Mouse (Mus musculus) macrophage (primary cell): ENCODE data around the gene Tspan9. TPM values are rescaled to one million over a fixed set of nuclear protein-coding genes. Genes with fewer than 3 reads are reported as not detected.

Source experiments
- H3K27ac ChIP-seq: fragments of 350-480 bp; formaldehyde crosslinking; 2 replicates; pipeline ENCODE4 v1.9.0; 2021
- H3K36me3 ChIP-seq: fragments of 350-480 bp; formaldehyde crosslinking; 2 replicates; pipeline ENCODE4 v1.9.0; 2021; ENCODE audit errors: inconsistent target
- H3K4me3 ChIP-seq: fragments of 350-480 bp; formaldehyde crosslinking; 2 replicates; pipeline ENCODE4 v1.9.0; 2021; ENCODE audit errors: inconsistent target
- H3K79me2 ChIP-seq: fragments of 350-480 bp; formaldehyde crosslinking; 2 replicates; pipeline ENCODE4 v1.9.0; 2021; ENCODE audit errors: inconsistent target
- WGBS: methylation state at CpG from one replicate; pipeline ENCODE4 v1.1.7; 2026; ENCODE audit warnings: inconsistent platforms; ENCODE audit not compliant: missing documents; 5-methylcytosine and 5-hydroxymethylcytosine counted together
- polyA plus RNA-seq: library from polyadenylated mRNA; stranded (reverse); fragments of 250-400 nt; gene quantifications from 3 replicates; pipeline ENCODE4 v1.2.4, GENCODE M21; 2018; ENCODE audit warnings: inconsistent platforms

Gene Tspan9
- polyA plus RNA-seq, 1 experiment from 2014 or later, result 0.36 TPM

GRCm38 (mm10) chr6:128142369-128143278, 770 bp downstream of the Tspan9 start:
- 24% methylated on average over 20 of the region's 20 CpGs for whole genome bisulfite sequencing
- no peaks in the 10 kb centered on the region for H3K79me2 ChIP-seq
- H3K27ac ChIP-seq, result no peak overlapping the region
- no peak overlapping the region for H3K4me3 ChIP-seq
- H3K36me3 ChIP-seq, result no peaks in the 10 kb centered on the region

GRCm38 (mm10) chr6:128140724-128141123, 2.7 kb downstream of the Tspan9 start:
- H3K36me3 ChIP-seq, result no peaks in the 10 kb centered on the region
- H3K4me3 ChIP-seq, result no peak overlapping the region
- 91% methylated on average over 6 of the region's 6 CpGs for WGBS
- H3K79me2 ChIP-seq, result no peaks in the 10 kb centered on the region
- no peak overlapping the region for H3K27ac ChIP-seq

GRCm38 (mm10) chr6:128137855-128138254, 5.5 kb downstream of the Tspan9 start:
- H3K36me3 ChIP-seq, result no peaks in the 10 kb centered on the region
- H3K27ac ChIP-seq, result no peak overlapping the region
- no peaks in the 10 kb centered on the region for H3K79me2 ChIP-seq
- 100% methylated on average over 2 of the region's 4 CpGs for WGBS
- H3K4me3 ChIP-seq, result no peak overlapping the region

- WGBS, result 90% methylated on average over 3 of the region's 3 CpGs
- H3K79me2 ChIP-seq, result no peaks in the 10 kb centered on the region
- no peaks in the 10 kb centered on the region for H3K36me3 ChIP-seq
- H3K4me3 ChIP-seq, result no peak overlapping the region
- H3K27ac ChIP-seq, result no peak overlapping the region
These were observed 6.7 kb downstream of the Tspan9 start for GRCm38 (mm10) chr6:128136654-128137053.

- H3K4me3 ChIP-seq, result no peak overlapping the region
- H3K36me3 ChIP-seq, result no peaks in the 10 kb centered on the region
- no peak overlapping the region for H3K27ac ChIP-seq
- H3K79me2 ChIP-seq, result no peaks in the 10 kb centered on the region
- 77% methylated on average over 5 of the region's 5 CpGs for WGBS
These were observed 7.9 kb downstream of the Tspan9 start for GRCm38 (mm10) chr6:128135459-128135858.

GRCm38 (mm10) chr6:128135006-128135405, 8.4 kb downstream of the Tspan9 start:
- no peak overlapping the region for H3K27ac ChIP-seq
- no peaks in the 10 kb centered on the region for H3K79me2 ChIP-seq
- 38% methylated on average over 5 of the region's 5 CpGs for WGBS
- no peaks in the 10 kb centered on the region for H3K36me3 ChIP-seq
- H3K4me3 ChIP-seq, result no peak overlapping the region

GRCm38 (mm10) chr6:128134196-128134924, 9.0 kb downstream of the Tspan9 start:
- no peaks in the 10 kb centered on the region for H3K36me3 ChIP-seq
- H3K4me3 ChIP-seq, result no peak overlapping the region
- H3K79me2 ChIP-seq, result no peaks in the 10 kb centered on the region
- no peak overlapping the region for H3K27ac ChIP-seq
- WGBS, result 82% methylated on average over 8 of the region's 8 CpGs

GRCm38 (mm10) chr6:128133679-128134191, 9.7 kb downstream of the Tspan9 start:
- no peak overlapping the region for H3K4me3 ChIP-seq
- no peak overlapping the region for H3K27ac ChIP-seq
- H3K79me2 ChIP-seq, result no peaks in the 10 kb centered on the region
- WGBS, result 84% methylated on average over 10 of the region's 10 CpGs
- no peaks in the 10 kb centered on the region for H3K36me3 ChIP-seq

GRCm38 (mm10) chr6:128132581-128132980, 10.8 kb downstream of the Tspan9 start:
- Histone ChIP-seq H3K27ac (no peak overlapping the region), H3K4me3 (no peak overlapping the region), H3K36me3 (no peaks in the 10 kb centered on the region), H3K79me2 (no peaks in the 10 kb centered on the region)
- 94% methylated on average over 6 of the region's 6 CpGs for WGBS

GRCm38 (mm10) chr6:128131390-128131789, 12.0 kb downstream of the Tspan9 start:
- WGBS, result 76% methylated on average over 2 of the region's 2 CpGs
- H3K36me3 ChIP-seq, result no peaks in the 10 kb centered on the region
- H3K4me3 ChIP-seq, result no peak overlapping the region
- no peak overlapping the region for H3K27ac ChIP-seq
- no peaks in the 10 kb centered on the region for H3K79me2 ChIP-seq

- WGBS, result 87% methylated on average over 4 of the region's 4 CpGs
- H3K4me3 ChIP-seq, result no peak overlapping the region
- no peaks in the 10 kb centered on the region for H3K79me2 ChIP-seq
- H3K36me3 ChIP-seq, result no peaks in the 10 kb centered on the region
- no peak overlapping the region for H3K27ac ChIP-seq
These were observed 12.7 kb downstream of the Tspan9 start for GRCm38 (mm10) chr6:128130686-128131085.

GRCm38 (mm10) chr6:128129382-128129781, 14.0 kb downstream of the Tspan9 start:
- Histone ChIP-seq H3K27ac (no peak overlapping the region), H3K36me3 (no peaks in the 10 kb centered on the region), H3K4me3 (no peak overlapping the region), H3K79me2 (no peaks in the 10 kb centered on the region)
- 98% methylated on average over 5 of the region's 5 CpGs for WGBS

- Histone ChIP-seq H3K4me3 (no peak overlapping the region), H3K36me3 (no peaks in the 10 kb centered on the region), H3K27ac (no peak overlapping the region), H3K79me2 (no peaks in the 10 kb centered on the region)
- 94% methylated on average over 3 of the region's 3 CpGs for WGBS
These were observed 16.1 kb downstream of the Tspan9 start for GRCm38 (mm10) chr6:128127312-128127711.

- H3K27ac ChIP-seq, result no peak overlapping the region
- H3K79me2 ChIP-seq, result no peaks in the 10 kb centered on the region
- 89% methylated on average over 4 of the region's 4 CpGs for WGBS
- H3K36me3 ChIP-seq, result no peaks in the 10 kb centered on the region
- no peak overlapping the region for H3K4me3 ChIP-seq
These were observed 16.5 kb downstream of the Tspan9 start for GRCm38 (mm10) chr6:128126876-128127275.

GRCm38 (mm10) chr6:128125464-128125863, 17.9 kb downstream of the Tspan9 start:
- WGBS, result 90% methylated on average over 3 of the region's 3 CpGs
- Histone ChIP-seq H3K4me3 (no peak overlapping the region), H3K27ac (no peak overlapping the region), H3K79me2 (no peaks in the 10 kb centered on the region), H3K36me3 (no peaks in the 10 kb centered on the region)
